Mouse (Mus musculus) heart, postnatal 0 days (tissue): ENCODE data around the gene Glyctk.

ENCODE experiments used
- CTCF ChIP-seq: IDR thresholded peaks from 2 replicates; pipeline ENCODE4 v1.5.1; 2016; ENCODE audit warnings: antibody characterized with exemption, control low read depth, low read depth
- EP300 ChIP-seq: IDR thresholded peaks from 2 replicates; pipeline ENCODE4 v1.6.1; 2016; ENCODE audit warnings: antibody characterized with exemption, low read depth

GRCm38 (mm10) chr9:106123599-106123998, 34.3 kb downstream of the Glyctk start:
- TF ChIP-seq CTCF (peak; percentile 58), EP300 (no peak)
